Mouse (Mus musculus): ENCODE data around the gene Eps15l1. TPM values are rescaled to one million over a fixed set of nuclear protein-coding genes. Genes with fewer than 3 reads are reported as not detected.

The Eps15l1 gene
- polyA plus RNA-seq, 1 experiment: 91.4 TPM

GRCm38 (mm10) chr8:72385737-72386136, 35.5 kb downstream of the Eps15l1 start:
- 97% methylated on average over 2 of the region's 2 CpGs for WGBS
- Histone ChIP-seq H3K4me3 (ENCODE audit: control insufficient read depth, insufficient read depth, low read length) (no peak overlapping the region), H3K4me1 (replicated peaks; ENCODE audit: control insufficient read depth, insufficient read depth, low read length) (no peaks in the 10 kb centered on the region), H3K27me3 (ENCODE audit: control insufficient read depth, insufficient read depth, low read length) (no peaks in the 10 kb centered on the region), H3K36me3 (ENCODE audit: control insufficient read depth, insufficient read depth, low read length) (peaks cover 87% of the 10 kb centered on the region), H3K27ac (ENCODE audit: control insufficient read depth, insufficient read depth, low read length) (no peak overlapping the region)
- TF ChIP-seq POLR2A (IDR thresholded peaks at IDR 0.05; ENCODE audit: control insufficient read depth, extremely low read depth, insufficient read depth, low read length, poor library complexity) (no peak), CTCF (IDR thresholded peaks at IDR 0.05; ENCODE audit: borderline replicate concordance, control insufficient read depth, extremely low read depth, insufficient read depth, low read length, poor library complexity) (no peak)
- no peak for DNase-seq

DNA sequence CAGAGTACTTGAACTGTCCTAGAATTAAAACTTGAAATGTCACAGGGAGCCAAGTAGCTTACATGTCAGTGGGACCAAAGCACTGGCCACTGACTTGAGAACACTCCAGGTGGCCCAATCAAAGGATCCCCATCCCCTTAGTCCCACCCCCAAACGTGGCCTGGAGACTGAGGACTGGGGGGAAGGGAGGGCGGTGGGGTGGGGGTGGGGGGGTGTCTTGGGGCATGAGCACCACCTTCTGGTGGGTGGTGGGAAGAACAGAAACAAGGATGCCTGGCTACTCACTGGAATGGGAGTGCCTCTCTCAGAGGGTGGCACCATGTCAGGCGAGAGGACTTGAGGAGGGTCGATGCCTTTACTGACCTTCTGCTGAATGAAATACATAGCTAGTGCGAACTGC, 38.9 kb downstream of the Eps15l1 start:
- DNase-seq: no peak
- Histone ChIP-seq H3K27me3 (ENCODE audit: control insufficient read depth, insufficient read depth, low read length) (no peaks in the 10 kb centered on the region), H3K4me3 (ENCODE audit: control insufficient read depth, insufficient read depth, low read length) (no peak overlapping the region), H3K36me3 (ENCODE audit: control insufficient read depth, insufficient read depth, low read length) (peaks cover 86% of the 10 kb centered on the region), H3K4me1 (replicated peaks; ENCODE audit: control insufficient read depth, insufficient read depth, low read length) (no peaks in the 10 kb centered on the region), H3K27ac (ENCODE audit: control insufficient read depth, insufficient read depth, low read length) (no peak overlapping the region)
- 83% methylated on average over 5 of the region's 5 CpGs for WGBS
- TF ChIP-seq CTCF (IDR thresholded peaks at IDR 0.05; ENCODE audit: borderline replicate concordance, control insufficient read depth, extremely low read depth, insufficient read depth, low read length, poor library complexity) (no peak), POLR2A (IDR thresholded peaks at IDR 0.05; ENCODE audit: control insufficient read depth, extremely low read depth, insufficient read depth, low read length, poor library complexity) (no peak)

DNA sequence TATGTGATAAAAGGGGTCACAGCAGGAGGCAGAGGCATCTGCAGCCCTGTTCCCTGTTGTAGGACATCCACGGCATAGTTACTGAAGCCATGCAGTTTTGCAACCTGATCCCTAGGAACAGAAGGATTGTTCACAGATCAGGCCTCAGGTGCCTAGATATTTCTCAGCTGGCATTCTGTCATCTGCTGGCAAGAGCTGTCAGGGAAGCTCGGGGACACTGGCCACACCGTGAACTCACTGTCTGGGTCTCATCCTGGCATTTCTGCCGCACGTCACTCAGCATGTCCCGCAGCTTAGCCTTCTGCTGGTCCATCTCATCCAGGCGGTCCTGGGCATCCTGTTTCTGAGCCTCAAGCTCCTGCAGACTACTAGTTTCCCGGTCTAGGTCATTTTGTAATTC, 40.6 kb downstream of the Eps15l1 start:
- Histone ChIP-seq H3K4me1 (replicated peaks; ENCODE audit: control insufficient read depth, insufficient read depth, low read length) (no peaks in the 10 kb centered on the region), H3K4me3 (ENCODE audit: control insufficient read depth, insufficient read depth, low read length) (no peak overlapping the region), H3K36me3 (ENCODE audit: control insufficient read depth, insufficient read depth, low read length) (peaks cover 75% of the 10 kb centered on the region), H3K27me3 (ENCODE audit: control insufficient read depth, insufficient read depth, low read length) (no peaks in the 10 kb centered on the region), H3K27ac (ENCODE audit: control insufficient read depth, insufficient read depth, low read length) (no peak overlapping the region)
- no peak for TF ChIP-seq POLR2A (IDR thresholded peaks at IDR 0.05; ENCODE audit: control insufficient read depth, extremely low read depth, insufficient read depth, low read length, poor library complexity)
- TF ChIP-seq CTCF (IDR thresholded peaks at IDR 0.05; ENCODE audit: borderline replicate concordance, control insufficient read depth, extremely low read depth, insufficient read depth, low read length, poor library complexity): no peak
- no peak for DNase-seq
- 98% methylated on average over 8 of the region's 8 CpGs for WGBS

DNA sequence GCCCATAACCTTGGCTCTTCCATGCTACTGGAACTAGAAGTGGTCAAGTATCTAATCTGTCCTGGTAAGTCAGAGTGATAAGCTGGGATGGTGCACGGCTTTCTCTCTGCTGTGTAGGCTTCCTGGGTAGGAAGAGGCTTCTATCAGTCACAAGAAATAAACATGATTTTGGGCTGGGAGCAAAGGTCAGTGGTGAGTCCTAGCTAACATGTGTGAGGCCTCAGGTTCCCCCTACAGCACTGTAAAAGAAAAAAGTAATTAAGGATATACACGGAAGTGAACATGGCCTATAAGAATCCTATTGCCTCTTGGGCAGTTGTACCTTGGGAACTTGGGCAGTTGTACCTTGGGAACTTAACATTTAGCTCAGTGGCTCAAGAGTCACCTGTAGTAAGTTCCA, 44.4 kb downstream of the Eps15l1 start:
- H3K4me1 ChIP-seq (replicated peaks; ENCODE audit: control insufficient read depth, insufficient read depth, low read length): no peaks in the 10 kb centered on the region
- no peak overlapping the region for H3K4me3 ChIP-seq (ENCODE audit: control insufficient read depth, insufficient read depth, low read length)
- no peak overlapping the region for H3K27ac ChIP-seq (ENCODE audit: control insufficient read depth, insufficient read depth, low read length)
- H3K27me3 ChIP-seq (ENCODE audit: control insufficient read depth, insufficient read depth, low read length): no peaks in the 10 kb centered on the region
- DNase-seq: no peak
- WGBS: 97% methylated on average over 2 of the region's 2 CpGs
- TF ChIP-seq CTCF (IDR thresholded peaks at IDR 0.05; ENCODE audit: borderline replicate concordance, control insufficient read depth, extremely low read depth, insufficient read depth, low read length, poor library complexity) (no peak), POLR2A (IDR thresholded peaks at IDR 0.05; ENCODE audit: control insufficient read depth, extremely low read depth, insufficient read depth, low read length, poor library complexity) (no peak)
- peaks cover 41% of the 10 kb centered on the region for H3K36me3 ChIP-seq (ENCODE audit: control insufficient read depth, insufficient read depth, low read length)

- Histone ChIP-seq H3K36me3 (ENCODE audit: control insufficient read depth, insufficient read depth, low read length) (peaks cover 41% of the 10 kb centered on the region), H3K27me3 (ENCODE audit: control insufficient read depth, insufficient read depth, low read length) (no peaks in the 10 kb centered on the region), H3K27ac (ENCODE audit: control insufficient read depth, insufficient read depth, low read length) (no peak overlapping the region), H3K4me3 (ENCODE audit: control insufficient read depth, insufficient read depth, low read length) (no peak overlapping the region), H3K4me1 (replicated peaks; ENCODE audit: control insufficient read depth, insufficient read depth, low read length) (no peaks in the 10 kb centered on the region)
- no peak for TF ChIP-seq CTCF (IDR thresholded peaks at IDR 0.05; ENCODE audit: borderline replicate concordance, control insufficient read depth, extremely low read depth, insufficient read depth, low read length, poor library complexity)
- TF ChIP-seq POLR2A (IDR thresholded peaks at IDR 0.05; ENCODE audit: control insufficient read depth, extremely low read depth, insufficient read depth, low read length, poor library complexity): no peak
- WGBS: 95% methylated on average over 5 of the region's 5 CpGs
- DNase-seq: no peak
Observed at GRCm38 (mm10) chr8:72376309-72376708, 45.0 kb downstream of the Eps15l1 start.

DNA sequence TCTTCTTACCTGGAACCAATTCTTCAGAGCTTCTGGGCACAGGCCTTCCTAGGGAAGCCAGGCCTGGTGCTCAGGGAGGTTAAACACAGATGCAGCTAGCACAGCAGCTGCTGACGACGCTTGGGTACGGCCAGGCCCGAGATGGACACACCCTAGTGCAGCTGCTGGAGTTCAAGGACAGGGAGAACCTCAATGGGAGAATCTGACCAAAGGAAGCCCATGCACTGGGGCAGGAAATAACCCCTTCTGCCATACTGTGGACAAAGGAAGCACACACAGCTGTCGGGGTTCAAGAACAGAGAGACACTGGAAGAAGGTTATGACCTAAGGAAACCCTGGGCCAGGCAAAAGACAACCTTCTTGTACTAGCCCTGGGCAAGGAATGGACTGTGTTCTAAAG, 46.1 kb downstream of the Eps15l1 start:
- TF ChIP-seq POLR2A (IDR thresholded peaks at IDR 0.05; ENCODE audit: control insufficient read depth, extremely low read depth, insufficient read depth, low read length, poor library complexity): no peak
- TF ChIP-seq CTCF (IDR thresholded peaks at IDR 0.05; ENCODE audit: borderline replicate concordance, control insufficient read depth, extremely low read depth, insufficient read depth, low read length, poor library complexity): no peak
- Histone ChIP-seq H3K4me1 (replicated peaks; ENCODE audit: control insufficient read depth, insufficient read depth, low read length) (no peaks in the 10 kb centered on the region), H3K27me3 (ENCODE audit: control insufficient read depth, insufficient read depth, low read length) (no peaks in the 10 kb centered on the region), H3K36me3 (ENCODE audit: control insufficient read depth, insufficient read depth, low read length) (peaks cover 39% of the 10 kb centered on the region), H3K27ac (ENCODE audit: control insufficient read depth, insufficient read depth, low read length) (no peak overlapping the region), H3K4me3 (ENCODE audit: control insufficient read depth, insufficient read depth, low read length) (no peak overlapping the region)
- 81% methylated on average over 5 of the region's 5 CpGs for WGBS
- DNase-seq: no peak

- H3K27ac ChIP-seq (ENCODE audit: control insufficient read depth, insufficient read depth, low read length): no peak overlapping the region
- WGBS: 95% methylated on average over 4 of the region's 4 CpGs
- peaks cover 34% of the 10 kb centered on the region for H3K36me3 ChIP-seq (ENCODE audit: control insufficient read depth, insufficient read depth, low read length)
- no peak for DNase-seq
- H3K27me3 ChIP-seq (ENCODE audit: control insufficient read depth, insufficient read depth, low read length): no peaks in the 10 kb centered on the region
- H3K4me1 ChIP-seq (replicated peaks; ENCODE audit: control insufficient read depth, insufficient read depth, low read length): no peaks in the 10 kb centered on the region
- H3K4me3 ChIP-seq (ENCODE audit: control insufficient read depth, insufficient read depth, low read length): no peak overlapping the region
- TF ChIP-seq POLR2A (IDR thresholded peaks at IDR 0.05; ENCODE audit: control insufficient read depth, extremely low read depth, insufficient read depth, low read length, poor library complexity) (no peak), CTCF (IDR thresholded peaks at IDR 0.05; ENCODE audit: borderline replicate concordance, control insufficient read depth, extremely low read depth, insufficient read depth, low read length, poor library complexity) (no peak)
Observed at GRCm38 (mm10) chr8:72372311-72372710, 48.9 kb downstream of the Eps15l1 start.
